In the genomic region with DNA sequence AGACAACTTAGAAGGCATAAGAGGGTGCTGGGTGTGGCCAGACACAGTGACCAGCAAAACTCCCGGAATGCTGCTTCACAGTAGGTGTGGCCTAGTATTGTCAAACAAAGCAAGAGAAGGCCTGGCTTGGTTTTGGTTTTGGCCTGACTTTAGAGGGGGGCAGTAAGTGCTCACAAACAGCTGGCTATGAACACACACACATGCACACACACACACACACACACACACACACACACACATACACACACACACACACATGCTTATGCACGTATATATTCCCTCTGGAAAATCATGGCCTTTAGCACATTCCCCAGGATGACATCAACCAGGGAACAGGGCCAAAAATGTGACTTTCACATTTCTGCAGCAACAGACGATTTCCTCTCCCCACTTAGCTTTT, we compare ENCODE assay signal across 10 mouse cellular contexts.
A peak's percentile ranks its signal among the peaks of the same experiment; 100 is the strongest.
DNase-seq lines count a peak whose midpoint lies in the region; ATAC-seq lines count a peak whose summit lies in the region.
"Had no signal": no experiment of that assay in that cellular context is flagged by ENCODE, and none has a peak within 500 bp of the region (broad histone marks: within the 10 kb centered on the region; RNA-seq: fewer than 3 reads in every experiment).

No protein-coding gene starts in this region.

- no peaks in the 10 kb centered on the region for H3K36me3 ChIP-seq in embryonic facial prominence, embryonic 14.5 days (ENCODE audit: control insufficient read depth, insufficient read depth, low read length)
- no peaks in the 10 kb centered on the region for H3K36me3 ChIP-seq in embryonic facial prominence, embryonic 10.5 days (replicated peaks)
- no peaks in the 10 kb centered on the region for H3K36me3 ChIP-seq in stomach, embryonic 14.5 days (ENCODE audit: control insufficient read depth, insufficient read depth, low read length)
- no peaks in the 10 kb centered on the region for H3K36me3 ChIP-seq in forebrain, embryonic 15.5 days

- no peak overlapping the region for H3K4me2 ChIP-seq in embryonic facial prominence, embryonic 14.5 days (ENCODE audit: low read depth, low read length)
- no peak overlapping the region for H3K4me2 ChIP-seq in stomach, embryonic 14.5 days (replicated peaks; ENCODE audit: low read depth, low read length)
- H3K4me2 ChIP-seq in forebrain, embryonic 15.5 days (replicated peaks), result no peak overlapping the region

- no peaks in the 10 kb centered on the region for H3K9me3 ChIP-seq in embryonic facial prominence, embryonic 14.5 days (ENCODE audit: control insufficient read depth, low read length)
- H3K9me3 ChIP-seq in embryonic facial prominence, embryonic 10.5 days, result no peaks in the 10 kb centered on the region
- no peaks in the 10 kb centered on the region for H3K9me3 ChIP-seq in stomach, embryonic 14.5 days (ENCODE audit: control insufficient read depth, low read depth, low read length)
- no peaks in the 10 kb centered on the region for H3K9me3 ChIP-seq in forebrain, embryonic 15.5 days

- H3K4me3 ChIP-seq in embryonic facial prominence, embryonic 14.5 days (ENCODE audit: low read depth, low read length), result no peak overlapping the region
- no peak overlapping the region for H3K4me3 ChIP-seq in embryonic facial prominence, embryonic 10.5 days
- H3K4me3 ChIP-seq in stomach, embryonic 14.5 days (ENCODE audit: low read depth, low read length), result no peak overlapping the region
- H3K4me3 ChIP-seq in forebrain, embryonic 15.5 days, result no peak overlapping the region

- H3K4me1 ChIP-seq in embryonic facial prominence, embryonic 14.5 days (ENCODE audit: control insufficient read depth, insufficient read depth, low read length), result no peaks in the 10 kb centered on the region
- no peaks in the 10 kb centered on the region for H3K4me1 ChIP-seq in embryonic facial prominence, embryonic 10.5 days
- H3K4me1 ChIP-seq in stomach, embryonic 14.5 days (ENCODE audit: control insufficient read depth, insufficient read depth, low read length), result no peaks in the 10 kb centered on the region
- H3K4me1 ChIP-seq in forebrain, embryonic 15.5 days, result no peaks in the 10 kb centered on the region

- no peak for ATAC-seq in embryonic facial prominence, embryonic 14.5 days (ENCODE audit: low read depth)
- peak; percentile 53 for ATAC-seq in stomach, embryonic 14.5 days (ENCODE audit: insufficient number of reproducible peaks, insufficient read depth, low FRiP score, low read depth)
- ATAC-seq in forebrain, embryonic 15.5 days (replicated peaks), result no peak

- peaks cover 2% of the 10 kb centered on the region; the same call in 1 of the 2 replicates for H3K27me3 ChIP-seq in embryonic facial prominence, embryonic 14.5 days (replicated peaks; ENCODE audit: control insufficient read depth, insufficient read depth, low read length)
- peaks cover 63% of the 10 kb centered on the region for H3K27me3 ChIP-seq in embryonic facial prominence, embryonic 10.5 days (replicated peaks; ENCODE audit: low read depth, poor library complexity, severe bottlenecking)
- no peaks in the 10 kb centered on the region for H3K27me3 ChIP-seq in stomach, embryonic 14.5 days (ENCODE audit: control insufficient read depth, insufficient read depth, low read length)
- no peaks in the 10 kb centered on the region for H3K27me3 ChIP-seq in forebrain, embryonic 15.5 days

- no peak overlapping the region for H3K27ac ChIP-seq in embryonic facial prominence, embryonic 14.5 days (replicated peaks; ENCODE audit: low read depth, low read length)
- H3K27ac ChIP-seq in embryonic facial prominence, embryonic 10.5 days (replicated peaks), result no peak overlapping the region
- H3K27ac ChIP-seq in stomach, embryonic 14.5 days (ENCODE audit: low read length), result no peak overlapping the region
- H3K27ac ChIP-seq in forebrain, embryonic 15.5 days (replicated peaks), result no peak overlapping the region
- H3K27ac ChIP-seq: liver, embryonic 14.5 days had no signal

- WGBS in embryonic facial prominence, embryonic 14.5 days, result 42% methylated on average over 2 of the region's 3 CpGs
- 76% methylated on average over 3 of the region's 3 CpGs for WGBS in embryonic facial prominence, embryonic 10.5 days
- 24% methylated on average over 3 of the region's 3 CpGs for WGBS in stomach, embryonic 14.5 days
- 50% methylated on average over 3 of the region's 3 CpGs for WGBS in forebrain, embryonic 15.5 days

- no peak overlapping the region for H3K9ac ChIP-seq in embryonic facial prominence, embryonic 14.5 days (ENCODE audit: low read depth, low read length)
- H3K9ac ChIP-seq in stomach, embryonic 14.5 days (replicated peaks; ENCODE audit: low read depth, low read length), result no peak overlapping the region
- H3K9ac ChIP-seq in forebrain, embryonic 15.5 days (replicated peaks), result no peak overlapping the region
- H3K9ac ChIP-seq: liver, embryonic 14.5 days had no signal

- intact Hi-C loops in left cerebral cortex, postnatal 14 days (cut with DNase I), result no loop called here
- intact Hi-C loops in left cerebral cortex, postnatal 25 days (cut with DNase I), result no loop called here
- intact Hi-C loops in heart, postnatal 10 days (cut with DNase I), result no loop called here

- DNase-seq in embryonic facial prominence, embryonic 14.5 days (ENCODE audit: low spot score), result peak; percentile 69
- no peak for DNase-seq in embryonic facial prominence, embryonic 10.5 days (ENCODE audit: low spot score)
- peak; percentile 2 to 7 for DNase-seq in left cerebral cortex, postnatal 14 days (ENCODE audit: low spot score in 2 of 2)
- no peak for DNase-seq in left cerebral cortex, postnatal 25 days (ENCODE audit: low spot score in 2 of 2)
- peak; percentile 67 for DNase-seq in heart, postnatal 10 days
- DNase-seq in cerebellum, adult 18-20 months, result no peak
- DNase-seq: cerebellum, adult 9-11 months had no signal

Comparison
In these comparisons a context has a peak if more than half of its experiments do, and no peak if none do; other contexts are left out.
1. DNase-seq: peak in embryonic facial prominence, embryonic 14.5 days (single experiment), left cerebral cortex, postnatal 14 days (2 of 2) and heart, postnatal 10 days (2 of 2); none in embryonic facial prominence, embryonic 10.5 days (single experiment), left cerebral cortex, postnatal 25 days (0 of 2) and cerebellum, adult 18-20 months (0 of 2).